Mouse (Mus musculus): ENCODE data around the gene Rcl1. TPM values are rescaled to one million over a fixed set of nuclear protein-coding genes. Genes with fewer than 3 reads are reported as not detected.

The Rcl1 gene
- polyA plus RNA-seq, 1 experiment, result 19.1 TPM

DNA sequence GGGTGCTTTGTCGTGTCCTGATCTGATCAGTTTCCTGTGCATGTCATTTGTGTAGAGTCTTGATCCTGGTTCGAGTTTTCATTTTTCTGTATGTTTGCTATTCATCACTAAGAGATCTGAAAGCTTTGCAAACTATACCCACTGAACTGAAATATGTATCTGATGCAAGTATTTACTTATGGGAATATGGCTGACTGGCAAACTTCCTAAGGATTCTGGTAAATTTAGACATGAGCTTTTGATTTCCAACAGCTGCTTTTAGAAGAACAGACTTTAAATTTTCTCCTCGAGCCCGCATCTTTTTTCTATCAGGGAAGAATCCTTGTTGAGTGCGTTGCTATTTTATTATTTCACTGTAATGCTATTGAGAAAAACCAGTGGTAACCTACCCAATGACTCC, 81.0 kb downstream of the Rcl1 start:
- Histone ChIP-seq H3K27me3 (ENCODE audit: control insufficient read depth, insufficient read depth, insufficient read length) (no peaks in the 10 kb centered on the region), H3K36me3 (ENCODE audit: control insufficient read depth, insufficient read depth) (no peaks in the 10 kb centered on the region), H3K79me2 (ENCODE audit: control insufficient read depth, insufficient read depth) (no peaks in the 10 kb centered on the region), H3K4me2 (ENCODE audit: low read depth) (no peak overlapping the region), H3ac (ENCODE audit: control insufficient read depth, insufficient read length) (no peak overlapping the region), H3K4me3 (no peak overlapping the region)
- TF ChIP-seq MYOD1 (IDR thresholded peaks at IDR 0.05; ENCODE audit: control insufficient read depth in 1 of 3, insufficient read length in 2 of 3, low read depth in 2 of 3), result no peak
- no peak for TF ChIP-seq TCF3 (IDR thresholded peaks at IDR 0.05; ENCODE audit: insufficient read length, low read depth)
- TF ChIP-seq E2F4 (IDR thresholded peaks at IDR 0.05; ENCODE audit: insufficient read depth), result no peak
- TF ChIP-seq MAX (IDR thresholded peaks at IDR 0.05; ENCODE audit: low read depth), result no peak
- no peak for TF ChIP-seq MYOG (IDR thresholded peaks at IDR 0.05; ENCODE audit: control insufficient read depth in 1 of 3, insufficient read depth in 1 of 3, insufficient read length in 2 of 3, low read depth in 2 of 3)
- TF ChIP-seq CEBPB (IDR thresholded peaks at IDR 0.05; ENCODE audit: insufficient read depth, poor library complexity, severe bottlenecking), result no peak
- TF ChIP-seq REST (IDR thresholded peaks at IDR 0.05; ENCODE audit: insufficient read depth, insufficient read length), result no peak
- no peak for TF ChIP-seq TCF12 (IDR thresholded peaks at IDR 0.05; ENCODE audit: insufficient read depth, poor library complexity, severe bottlenecking)
- TF ChIP-seq POLR2A (IDR thresholded peaks at IDR 0.05; ENCODE audit: insufficient read length, low read depth), result no peak
- no peak for TF ChIP-seq SRF (IDR thresholded peaks at IDR 0.05; ENCODE audit: control insufficient read depth, insufficient read length, low read depth)
- no peak for TF ChIP-seq POLR2AphosphoS2 (IDR thresholded peaks at IDR 0.05; ENCODE audit: insufficient read length, low read depth)
- TF ChIP-seq USF1 (IDR thresholded peaks at IDR 0.05; ENCODE audit: low read depth), result no peak

DNA sequence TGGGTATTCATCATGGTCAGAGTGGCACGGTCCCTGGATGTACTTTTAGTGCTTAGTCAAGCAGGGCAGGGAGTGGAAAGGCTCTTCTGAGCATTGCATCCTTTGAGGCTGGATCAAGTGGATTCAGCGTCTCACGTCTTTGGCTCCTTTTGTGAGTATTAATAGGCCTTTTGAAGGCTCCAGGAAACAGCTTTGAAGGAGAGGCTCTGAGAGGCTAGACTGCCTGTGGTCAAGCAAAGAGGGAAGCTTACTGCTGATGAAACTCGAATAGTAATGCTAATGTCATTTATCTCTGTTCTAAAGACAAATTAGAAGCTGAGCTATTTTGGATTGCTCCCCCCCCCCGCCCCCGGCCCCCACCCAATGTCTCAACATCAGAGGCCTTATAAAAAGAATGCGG, 83.9 kb downstream of the Rcl1 start:
- no peaks in the 10 kb centered on the region for H3K27me3 ChIP-seq (ENCODE audit: control insufficient read depth, insufficient read depth, insufficient read length)
- no peak overlapping the region for H3ac ChIP-seq (ENCODE audit: control insufficient read depth, insufficient read length)
- no peak overlapping the region for H3K4me3 ChIP-seq
- H3K36me3 ChIP-seq (ENCODE audit: control insufficient read depth, insufficient read depth), result no peaks in the 10 kb centered on the region
- H3K79me2 ChIP-seq (ENCODE audit: control insufficient read depth, insufficient read depth), result no peaks in the 10 kb centered on the region
- H3K4me2 ChIP-seq (ENCODE audit: low read depth), result peak overlapping the region; percentile 90
- TF ChIP-seq REST (IDR thresholded peaks at IDR 0.05; ENCODE audit: insufficient read depth, insufficient read length), result no peak

DNA sequence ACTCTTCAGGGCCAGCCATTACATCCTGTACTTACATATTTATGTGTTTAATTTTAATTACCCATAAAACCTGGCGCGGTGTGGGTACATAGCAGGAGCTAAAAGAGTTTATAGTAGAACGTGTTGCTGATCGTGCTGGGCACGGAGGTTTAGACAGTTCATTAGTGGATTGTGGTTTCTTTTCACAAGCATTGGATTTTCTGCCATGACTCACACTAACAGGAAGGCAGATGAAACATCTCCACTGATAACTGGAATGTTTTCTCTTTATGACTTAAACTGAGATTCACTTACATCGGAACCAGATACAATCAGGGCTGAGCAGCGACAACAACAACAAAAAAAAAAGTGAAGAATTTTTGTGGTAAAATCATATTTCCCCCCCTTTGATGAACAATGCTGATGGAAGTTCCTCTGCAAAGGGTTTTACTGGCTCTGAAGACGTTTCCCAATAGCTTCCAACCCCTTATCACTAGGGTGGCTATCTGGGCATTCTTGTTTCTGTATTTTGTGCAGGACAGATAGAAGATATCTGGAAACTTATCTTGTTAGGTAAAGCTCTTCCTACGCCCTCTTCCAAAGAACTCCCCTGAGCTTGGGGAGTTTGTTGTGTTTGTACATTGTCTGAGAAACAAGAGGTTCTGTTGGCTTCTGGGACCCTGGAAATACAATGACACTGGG, 84.5 kb downstream of the Rcl1 start:
- H3K4me3 ChIP-seq, result no peak overlapping the region
- H3K27me3 ChIP-seq (ENCODE audit: control insufficient read depth, insufficient read depth, insufficient read length), result no peaks in the 10 kb centered on the region
- H3K79me2 ChIP-seq (ENCODE audit: control insufficient read depth, insufficient read depth), result no peaks in the 10 kb centered on the region
- peak overlapping the region; percentile 90 for H3K4me2 ChIP-seq (ENCODE audit: low read depth)
- TF ChIP-seq TCF3 (IDR thresholded peaks at IDR 0.05; ENCODE audit: insufficient read length, low read depth) (no peak), MYOD1 (IDR thresholded peaks at IDR 0.05; ENCODE audit: control insufficient read depth in 1 of 3, insufficient read length in 2 of 3, low read depth in 2 of 3) (no peak), POLR2A (IDR thresholded peaks at IDR 0.05; ENCODE audit: insufficient read length, low read depth) (no peak), USF1 (IDR thresholded peaks at IDR 0.05; ENCODE audit: low read depth) (no peak), MYOG (IDR thresholded peaks at IDR 0.05; ENCODE audit: control insufficient read depth in 1 of 3, insufficient read depth in 1 of 3, insufficient read length in 2 of 3, low read depth in 2 of 3) (no peak), E2F4 (IDR thresholded peaks at IDR 0.05; ENCODE audit: insufficient read depth) (no peak), MAX (IDR thresholded peaks at IDR 0.05; ENCODE audit: low read depth) (no peak), TCF12 (IDR thresholded peaks at IDR 0.05; ENCODE audit: insufficient read depth, poor library complexity, severe bottlenecking) (no peak), CEBPB (IDR thresholded peaks at IDR 0.05; ENCODE audit: insufficient read depth, poor library complexity, severe bottlenecking) (no peak), REST (IDR thresholded peaks at IDR 0.05; ENCODE audit: insufficient read depth, insufficient read length) (no peak)
- no peak overlapping the region for H3ac ChIP-seq (ENCODE audit: control insufficient read depth, insufficient read length)
- H3K36me3 ChIP-seq (ENCODE audit: control insufficient read depth, insufficient read depth), result no peaks in the 10 kb centered on the region

DNA sequence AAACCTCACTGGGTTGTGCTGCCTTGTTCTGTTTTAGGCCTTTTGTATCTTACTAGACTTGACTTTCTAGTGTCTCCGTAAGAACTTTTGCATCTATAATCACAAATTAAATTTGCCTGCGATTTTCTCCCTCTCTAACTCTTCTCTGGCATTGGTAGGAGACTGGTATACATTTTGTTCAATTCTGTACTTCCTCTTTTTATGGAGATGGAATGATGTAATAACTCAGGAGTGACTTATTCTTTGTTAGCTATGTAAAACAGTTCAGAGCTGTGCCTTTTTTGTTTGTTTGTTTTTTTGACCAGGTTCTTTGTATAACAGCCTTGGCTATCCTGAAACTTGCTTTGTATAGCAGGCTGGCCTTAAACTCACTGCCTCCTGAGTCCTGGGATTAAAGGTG, 87.7 kb downstream of the Rcl1 start:
- Histone ChIP-seq H3K4me3 (no peak overlapping the region), H3K36me3 (ENCODE audit: control insufficient read depth, insufficient read depth) (no peaks in the 10 kb centered on the region), H3K4me2 (ENCODE audit: low read depth) (no peak overlapping the region), H3ac (ENCODE audit: control insufficient read depth, insufficient read length) (no peak overlapping the region), H3K27me3 (ENCODE audit: control insufficient read depth, insufficient read depth, insufficient read length) (no peaks in the 10 kb centered on the region), H3K79me2 (ENCODE audit: control insufficient read depth, insufficient read depth) (no peaks in the 10 kb centered on the region)
- no peak for TF ChIP-seq TCF12 (IDR thresholded peaks at IDR 0.05; ENCODE audit: insufficient read depth, poor library complexity, severe bottlenecking)
- no peak for TF ChIP-seq REST (IDR thresholded peaks at IDR 0.05; ENCODE audit: insufficient read depth, insufficient read length)
- TF ChIP-seq SRF (IDR thresholded peaks at IDR 0.05; ENCODE audit: control insufficient read depth, insufficient read length, low read depth), result no peak
- TF ChIP-seq E2F4 (IDR thresholded peaks at IDR 0.05; ENCODE audit: insufficient read depth), result no peak

Other genes with a start within 250 kb of the Rcl1 start
- gene Plpp6, start 137.4 kb upstream of the Rcl1 start, polyA plus RNA-seq (2012; fragmentation: generic; extraction: Trizol), result 1.1 TPM
- gene 4430402I18Rik, start 133.6 kb upstream of the Rcl1 start, polyA plus RNA-seq (2012; fragmentation: generic; extraction: Trizol), result 0.16 TPM
- 9.2 TPM for gene Cdc37l1, start 111.0 kb upstream of the Rcl1 start, polyA plus RNA-seq (2012; fragmentation: generic; extraction: Trizol)
- gene Ak3, start 53.4 kb upstream of the Rcl1 start, polyA plus RNA-seq (2012; fragmentation: generic; extraction: Trizol), result 62.8 TPM
- gene Jak2, start 150.5 kb downstream of the Rcl1 start, polyA plus RNA-seq (2012; fragmentation: generic; extraction: Trizol), result 3.3 TPM
- gene Insl6, start 224.0 kb downstream of the Rcl1 start, polyA plus RNA-seq (2012; fragmentation: generic; extraction: Trizol), result 1.9 TPM
- not detected for gene Rln1, start 233.3 kb downstream of the Rcl1 start, polyA plus RNA-seq (2012; fragmentation: generic; extraction: Trizol)

Measured in myocyte (in vitro differentiated cells).